Mouse (Mus musculus) macrophage (primary cell): ENCODE data around the gene Limd2. TPM values are rescaled to one million over a fixed set of nuclear protein-coding genes. Genes with fewer than 3 reads are reported as not detected.
"Not testable (repeated sequence)": the region's sequence is repeated elsewhere in the genome, so short reads cannot be mapped to it uniquely, and the experiment has no call there.

Source experiments
- H3K27ac ChIP-seq: fragments of 350-480 bp; formaldehyde crosslinking; 2 replicates; pipeline ENCODE4 v1.9.0; 2021
- H3K36me3 ChIP-seq: fragments of 350-480 bp; formaldehyde crosslinking; 2 replicates; pipeline ENCODE4 v1.9.0; 2021; ENCODE audit errors: inconsistent target
- H3K4me3 ChIP-seq: fragments of 350-480 bp; formaldehyde crosslinking; 2 replicates; pipeline ENCODE4 v1.9.0; 2021; ENCODE audit errors: inconsistent target
- H3K79me2 ChIP-seq: fragments of 350-480 bp; formaldehyde crosslinking; 2 replicates; pipeline ENCODE4 v1.9.0; 2021; ENCODE audit errors: inconsistent target
- WGBS: methylation state at CpG from one replicate; pipeline ENCODE4 v1.1.7; 2026; ENCODE audit warnings: inconsistent platforms; ENCODE audit not compliant: missing documents; 5-methylcytosine and 5-hydroxymethylcytosine counted together
- polyA plus RNA-seq: library from polyadenylated mRNA; stranded (reverse); fragments of 250-400 nt; gene quantifications from 3 replicates; pipeline ENCODE4 v1.2.4, GENCODE M21; 2018; ENCODE audit warnings: inconsistent platforms

Gene Limd2
- polyA plus RNA-seq, 1 experiment from 2014 or later = 80.3 TPM

- Histone ChIP-seq H3K36me3 (peaks cover 14% of the 10 kb centered on the region; the same call in 1 of the 2 replicates), H3K79me2 (peaks cover 84% of the 10 kb centered on the region)
- no CpG with 5 or more reads among the region's 6 CpGs for WGBS
- H3K4me3 ChIP-seq, H3K27ac ChIP-seq: not testable (repeated sequence)
Observed at GRCm38 (mm10) chr11:106126727-106127373, 33.8 kb downstream of the Limd2 start.

- Histone ChIP-seq H3K4me3 (no peak overlapping the region), H3K27ac (no peak overlapping the region), H3K79me2 (peaks cover 84% of the 10 kb centered on the region), H3K36me3 (peaks cover 14% of the 10 kb centered on the region; the same call in 1 of the 2 replicates)
- 60% methylated on average over 1 of the region's 1 CpGs for WGBS
Observed at GRCm38 (mm10) chr11:106125827-106126226, 34.8 kb downstream of the Limd2 start.

- H3K79me2 ChIP-seq = peaks cover 84% of the 10 kb centered on the region
- H3K36me3 ChIP-seq = peaks cover 14% of the 10 kb centered on the region; the same call in 1 of the 2 replicates
- no peak overlapping the region for H3K4me3 ChIP-seq
- H3K27ac ChIP-seq = no peak overlapping the region
- 82% methylated on average over 4 of the region's 4 CpGs for WGBS
Observed at GRCm38 (mm10) chr11:106124784-106125183, 35.9 kb downstream of the Limd2 start.

GRCm38 (mm10) chr11:106122736-106123135, 37.9 kb downstream of the Limd2 start:
- 0% methylated on average over 3 of the region's 3 CpGs for WGBS
- Histone ChIP-seq H3K79me2 (peaks cover 83% of the 10 kb centered on the region), H3K27ac (peak overlapping the region; percentile 77), H3K36me3 (peaks cover 22% of the 10 kb centered on the region; the same call in 1 of the 2 replicates), H3K4me3 (no peak overlapping the region)

GRCm38 (mm10) chr11:106122221-106122620, 38.4 kb downstream of the Limd2 start:
- 88% methylated on average over 5 of the region's 5 CpGs for WGBS
- H3K79me2 ChIP-seq = peaks cover 83% of the 10 kb centered on the region
- peak overlapping the region; percentile 77 for H3K27ac ChIP-seq
- H3K4me3 ChIP-seq = no peak overlapping the region
- H3K36me3 ChIP-seq = peaks cover 27% of the 10 kb centered on the region; the same call in 1 of the 2 replicates

- peaks cover 97% of the 10 kb centered on the region for H3K79me2 ChIP-seq
- no peak overlapping the region for H3K27ac ChIP-seq
- peaks cover 18% of the 10 kb centered on the region; the same call in 1 of the 2 replicates for H3K36me3 ChIP-seq
- H3K4me3 ChIP-seq = no peak overlapping the region
Observed at GRCm38 (mm10) chr11:106111688-106112087, 49.0 kb downstream of the Limd2 start.

Other genes starting within 250 kb of the Limd2 start
- not detected in 3 replicates for gene Cyb561, start 207.5 kb downstream of the Limd2 start, polyA plus RNA-seq
- 0.20 to 0.36 TPM (median 0.26 TPM) in 3 replicates for gene Ace, start 192.9 kb downstream of the Limd2 start, polyA plus RNA-seq
- gene Ace3, start 166.2 kb downstream of the Limd2 start, polyA plus RNA-seq = not detected in 3 replicates
- gene Kcnh6, start 152.7 kb downstream of the Limd2 start, polyA plus RNA-seq = not detected in 3 replicates
- 33.8 to 64.7 TPM (median 48.5 TPM) in 3 replicates for gene Dcaf7, start 124.0 kb downstream of the Limd2 start, polyA plus RNA-seq
- 9.9 to 15.0 TPM (median 13.6 TPM) in 3 replicates for gene Taco1, start 94.8 kb downstream of the Limd2 start, polyA plus RNA-seq
- gene Map3k3, start 76.2 kb downstream of the Limd2 start, polyA plus RNA-seq = 47.7 to 51.9 TPM (median 49.8 TPM) in 3 replicates
- gene Gm10840, start within 50 bp of the Limd2 start, polyA plus RNA-seq = not detected in 3 replicates
- gene Strada, start 41.3 kb upstream of the Limd2 start, polyA plus RNA-seq = 14.5 to 19.3 TPM (median 18.7 TPM) in 3 replicates
- 46.7 to 77.0 TPM (median 51.2 TPM) in 3 replicates for gene Ccdc47, start 55.5 kb upstream of the Limd2 start, polyA plus RNA-seq
- 37.1 to 61.7 TPM (median 46.9 TPM) in 3 replicates for gene Ddx42, start 56.1 kb upstream of the Limd2 start, polyA plus RNA-seq
- gene Ftsj3, start 95.2 kb upstream of the Limd2 start, polyA plus RNA-seq = 20.8 to 53.8 TPM (median 38.8 TPM) in 3 replicates
- gene Psmc5, start 95.3 kb upstream of the Limd2 start, polyA plus RNA-seq = 96.6 to 162 TPM (median 102 TPM) in 3 replicates
- 54.1 to 59.1 TPM (median 55.6 TPM) in 3 replicates for gene Smarcd2, start 112.1 kb upstream of the Limd2 start, polyA plus RNA-seq
- gene Tcam1, start 115.8 kb upstream of the Limd2 start, polyA plus RNA-seq = 0.10 to 0.28 TPM (median 0.15 TPM) in 3 replicates
- not detected in 3 replicates for gene Gh, start 141.0 kb upstream of the Limd2 start, polyA plus RNA-seq
- 1.9 to 4.4 TPM (median 2.9 TPM) in 3 replicates for gene Cd79b, start 153.9 kb upstream of the Limd2 start, polyA plus RNA-seq
- 0.03 TPM in 1 of 3 replicates, not detected in the others for gene Scn4a, start 192.4 kb upstream of the Limd2 start, polyA plus RNA-seq
- gene Prr29, start 204.6 kb upstream of the Limd2 start, polyA plus RNA-seq = not detected in 3 replicates
- 4.3 to 7.9 TPM (median 7.0 TPM) in 3 replicates for gene Icam2, start 227.2 kb upstream of the Limd2 start, polyA plus RNA-seq